Mouse (Mus musculus): ENCODE data around the gene Bphl.

Gene Bphl

GRCm38 (mm10) chr13:34037172-34038055, at the start of gene Bphl:
Gene Bphl (plus strand): TSS chr13:34037597.
- DNase-seq (ENCODE audit: low read depth, low spot score) = peak; percentile 85

DNA sequence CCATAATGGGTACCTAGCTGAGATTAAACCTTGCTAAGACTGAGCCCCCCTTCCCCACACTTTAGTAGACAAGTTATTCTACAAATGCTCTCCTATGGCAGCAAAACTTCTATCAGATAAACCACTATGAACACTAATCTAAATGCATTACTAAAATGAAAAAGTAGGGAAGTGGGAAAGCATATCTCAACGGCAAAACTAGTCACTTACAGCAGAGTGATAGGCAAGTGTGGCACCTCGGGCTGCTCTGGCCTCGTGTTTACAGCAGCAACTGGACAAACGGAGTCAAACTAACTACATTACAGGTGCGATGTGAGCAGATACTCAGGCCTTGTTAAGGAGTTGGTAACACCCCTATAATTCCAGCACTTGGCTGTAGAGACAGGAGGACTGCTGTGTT, 47.8 kb upstream of the Bphl start:
- DNase-seq (ENCODE audit: low read depth, low spot score) = no peak

GRCm38 (mm10) chr13:33995197-33995596, 42.2 kb upstream of the Bphl start:
- DNase-seq (ENCODE audit: low read depth, low spot score) = no peak

DNA sequence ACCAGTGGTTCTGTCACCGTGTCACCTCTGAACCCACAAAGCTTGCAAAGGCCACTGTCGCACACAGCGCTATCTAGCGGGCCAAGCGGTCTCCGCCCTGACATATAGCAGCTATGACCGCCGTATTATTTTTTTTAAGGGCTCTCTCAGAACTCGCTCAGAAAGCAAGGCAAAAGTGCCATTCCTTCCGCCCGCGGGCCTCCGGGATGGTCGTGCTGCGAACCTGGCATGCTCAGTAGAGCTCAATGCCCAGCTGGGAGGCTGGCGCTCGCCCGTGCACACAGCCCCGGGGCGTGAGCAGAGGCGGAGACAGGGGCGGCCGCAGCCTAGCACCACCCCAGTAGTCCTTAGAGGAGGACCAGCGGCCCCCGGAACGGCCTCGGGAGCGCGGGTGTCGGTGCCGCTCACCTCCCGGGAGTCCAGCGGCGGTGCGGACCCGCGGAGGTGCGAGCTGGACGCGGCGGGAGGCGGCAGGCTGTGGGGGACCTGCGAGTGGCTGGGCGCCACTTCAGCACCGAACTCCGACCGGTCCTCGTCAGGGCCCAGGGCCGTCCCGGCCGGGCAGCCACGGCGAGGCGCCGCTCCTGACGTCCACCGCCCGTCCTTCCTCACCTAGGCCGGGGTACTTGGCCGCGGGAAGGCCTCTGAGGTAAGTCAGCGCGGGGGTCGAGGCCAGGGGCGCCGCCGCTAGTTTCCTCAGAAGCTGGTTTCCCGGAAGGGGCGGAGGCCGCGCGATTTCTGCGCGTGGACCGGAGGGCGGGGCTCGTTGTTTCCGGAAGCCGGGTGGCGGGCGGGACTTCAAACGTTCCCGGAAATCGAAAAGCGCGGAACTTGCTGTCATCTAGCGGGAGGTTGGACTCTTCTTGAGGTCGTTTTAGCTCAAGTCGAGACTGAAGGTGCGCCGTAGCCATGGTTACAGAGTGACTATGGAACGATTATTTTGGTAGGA, 35.1 kb upstream of the Bphl start, which contains the start of the genes Ripk1 and Serpinb6a:
Gene Ripk1, plus strand, starts transcription at position 306 of the 949 bp plus-strand sequence.
Gene Serpinb6a, minus strand, starts transcription at position 737 of the 949 bp plus-strand sequence.
- DNase-seq (ENCODE audit: low read depth, low spot score) = peak; percentile 74

GRCm38 (mm10) chr13:34003058-34003457, 34.3 kb upstream of the Bphl start:
- DNase-seq (ENCODE audit: low read depth, low spot score) = no peak

- no peak for DNase-seq (ENCODE audit: low read depth, low spot score)
Measured at GRCm38 (mm10) chr13:34007234-34007633, 30.2 kb upstream of the Bphl start.

- no peak for DNase-seq (ENCODE audit: low read depth, low spot score)
Measured at GRCm38 (mm10) chr13:34016927-34017569, 20.3 kb upstream of the Bphl start.

DNA sequence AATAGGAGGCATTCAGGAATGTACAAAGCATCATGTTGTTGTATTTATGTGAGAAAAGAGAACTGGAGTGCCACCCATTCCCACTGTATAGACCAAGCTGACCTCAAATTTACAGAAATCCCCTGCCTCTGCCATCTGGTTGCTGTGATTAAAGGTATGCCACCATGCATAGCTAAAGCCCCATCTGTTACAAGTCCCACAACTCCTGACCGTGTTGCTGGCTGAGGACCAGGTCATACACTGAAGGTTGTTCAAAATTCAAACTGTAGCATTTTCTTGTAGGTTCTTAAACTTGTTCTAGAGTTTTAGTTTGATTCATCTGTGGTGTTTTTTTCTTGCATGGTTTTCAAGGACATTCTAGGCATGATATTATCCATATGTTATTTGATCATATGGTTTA, 18.9 kb upstream of the Bphl start:
- DNase-seq (ENCODE audit: low read depth, low spot score) = no peak

GRCm38 (mm10) chr13:34021998-34022397, 15.4 kb upstream of the Bphl start:
- DNase-seq (ENCODE audit: low read depth, low spot score) = no peak

GRCm38 (mm10) chr13:34032041-34032440, 5.4 kb upstream of the Bphl start:
- no peak for DNase-seq (ENCODE audit: low read depth, low spot score)

GRCm38 (mm10) chr13:34035424-34035823, 2.0 kb upstream of the Bphl start:
- no peak for DNase-seq (ENCODE audit: low read depth, low spot score)

DNA sequence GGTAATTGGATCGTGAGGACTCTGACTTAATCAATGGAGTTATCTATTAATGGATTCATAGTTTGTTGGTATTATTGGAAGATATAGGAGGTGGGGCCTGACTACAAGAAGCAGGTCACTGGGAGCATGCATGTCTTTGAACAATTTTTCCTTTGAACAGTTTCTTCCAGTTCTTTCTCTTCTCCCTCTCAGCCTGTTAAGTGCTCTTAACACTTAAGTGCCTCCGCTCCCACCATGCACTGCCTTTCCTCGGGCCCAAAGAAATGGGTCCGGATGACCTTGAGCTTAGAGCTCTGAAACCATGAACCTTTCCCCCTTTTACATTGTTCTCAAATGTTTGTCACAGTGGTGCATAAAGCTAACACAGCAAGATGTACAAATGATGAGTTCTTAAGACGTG, 671 bp upstream of the Bphl start:
- no peak for DNase-seq (ENCODE audit: low read depth, low spot score)

DNA sequence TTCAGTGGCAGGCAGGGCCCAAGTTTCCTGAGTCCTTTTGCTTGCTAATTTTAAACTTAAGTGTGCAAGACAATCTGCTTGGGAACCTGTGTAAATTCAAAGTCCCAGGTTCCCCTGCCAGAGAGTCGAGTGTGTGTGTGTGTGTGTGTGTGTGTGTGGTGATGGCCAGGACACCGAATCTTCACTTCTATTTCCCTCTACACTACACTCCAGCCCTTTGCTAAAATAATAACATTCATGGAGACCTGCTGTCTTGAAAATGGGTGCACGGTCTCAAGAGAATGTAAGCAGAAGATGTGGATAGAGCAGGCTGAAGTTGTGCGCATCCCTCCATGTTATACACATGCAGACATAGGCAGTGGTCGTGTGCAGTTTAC, 647 bp downstream of the Bphl start:
- DNase-seq (ENCODE audit: low read depth, low spot score) = no peak

DNA sequence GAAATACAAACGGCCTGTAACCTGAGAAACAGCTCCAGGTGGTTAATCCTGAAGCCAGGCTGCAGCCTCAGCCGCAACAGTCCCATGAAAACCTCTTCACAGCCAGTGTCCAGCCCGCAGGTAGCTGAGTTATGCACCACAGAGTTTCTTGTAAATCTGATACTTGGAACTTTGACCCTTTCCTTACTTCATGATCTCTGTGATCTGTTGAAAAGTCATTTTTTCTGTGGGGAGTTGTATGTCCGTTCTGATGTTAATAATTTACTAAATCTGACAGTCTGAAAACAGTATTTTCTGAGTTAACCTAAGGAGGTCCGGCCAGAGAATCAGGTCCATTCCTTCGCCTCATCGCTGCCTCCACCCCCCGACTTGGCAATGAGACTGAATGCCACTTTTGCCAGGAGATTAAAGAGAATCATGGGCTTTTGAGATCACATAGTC, 1.5 kb downstream of the Bphl start:
- no peak for DNase-seq (ENCODE audit: low read depth, low spot score)

GRCm38 (mm10) chr13:34040091-34040490, 2.7 kb downstream of the Bphl start:
- DNase-seq (ENCODE audit: low read depth, low spot score) = no peak

DNA sequence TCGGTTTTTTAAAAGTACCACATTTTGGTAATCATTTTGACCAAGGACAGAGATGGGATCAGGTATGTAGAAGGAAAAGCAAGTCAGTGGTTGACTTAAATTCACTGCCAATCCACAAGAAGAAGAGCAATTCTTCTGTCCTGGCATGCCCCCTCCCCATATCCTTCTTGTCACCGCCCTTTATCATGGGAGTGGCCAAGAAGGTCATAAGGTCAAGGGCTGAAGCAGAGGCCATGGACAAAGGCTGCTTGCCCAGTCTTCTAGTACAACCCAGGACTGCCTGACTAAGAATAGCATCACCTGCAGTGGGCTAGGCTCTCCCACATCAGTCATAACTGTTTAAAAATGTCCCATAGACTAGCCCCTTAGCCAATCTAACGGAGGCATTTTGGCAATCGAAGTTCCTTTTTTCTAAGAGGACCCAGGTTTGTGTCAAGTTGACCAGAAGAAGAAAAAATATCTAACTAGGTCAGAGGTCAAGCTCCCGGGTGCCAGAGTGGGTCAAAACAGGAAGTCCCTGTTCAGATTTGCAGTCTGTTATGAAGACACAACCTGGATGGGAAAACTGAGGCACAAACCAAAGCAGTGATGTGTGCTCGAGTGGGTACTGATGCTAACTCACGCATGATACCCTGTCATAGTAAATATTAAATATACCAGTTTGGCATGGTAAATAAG, 6.5 kb downstream of the Bphl start:
- no peak for DNase-seq (ENCODE audit: low read depth, low spot score)

GRCm38 (mm10) chr13:34045511-34046249, 8.3 kb downstream of the Bphl start:
- no peak for DNase-seq (ENCODE audit: low read depth, low spot score)

GRCm38 (mm10) chr13:34046421-34047012, 9.1 kb downstream of the Bphl start:
- DNase-seq (ENCODE audit: low read depth, low spot score) = peak; percentile 77

DNA sequence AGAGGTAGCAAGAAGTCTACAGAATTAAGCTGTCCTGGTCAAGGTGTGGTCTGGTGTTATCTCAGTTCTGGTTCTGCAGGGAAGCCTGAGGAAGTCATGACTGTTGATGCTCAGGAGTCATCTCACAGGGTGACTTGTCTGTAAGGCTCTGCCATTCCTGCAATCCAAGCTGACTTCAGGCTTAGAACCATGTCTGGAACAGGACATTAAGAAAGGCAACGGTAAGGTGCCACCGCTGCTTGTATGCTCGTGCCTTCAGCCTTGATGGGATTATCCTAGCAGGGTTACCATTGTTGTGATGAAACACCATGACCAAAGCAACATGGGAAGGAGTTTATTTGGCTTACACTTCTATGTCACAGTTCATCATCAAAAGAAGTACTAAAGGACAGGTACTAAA, 10.1 kb downstream of the Bphl start:
- no peak for DNase-seq (ENCODE audit: low read depth, low spot score)

- DNase-seq (ENCODE audit: low read depth, low spot score) = no peak
Measured at GRCm38 (mm10) chr13:34050479-34050878, 13.1 kb downstream of the Bphl start.
